Mouse (Mus musculus) heart, postnatal 25 days (tissue): Measurements from ENCODE around the gene Col11a1. TPM values are rescaled to one million over a fixed set of nuclear protein-coding genes. Genes with fewer than 3 reads are reported as not detected.
A peak's percentile ranks its signal among the peaks of the same experiment; 100 is the strongest.

Source experiments
- DNase-seq: peaks from one replicate; pipeline ENCODE4 v3.0.0; 2022; ENCODE audit warnings: low spot score
- intact Hi-C: fragments of 180-260 bp; cut with DNase I; formaldehyde crosslinking; loops from one replicate; pipeline ENCODE4 v1.15.1; 2025
- total RNA-seq, 2 experiments: library from RNA; stranded (reverse); gene quantifications; 2 replicates each; pipeline ENCODE4 v1.2.3; 2021

Gene Col11a1
- under 1 TPM; 0.17 to 0.23 TPM for total RNA-seq

DNA sequence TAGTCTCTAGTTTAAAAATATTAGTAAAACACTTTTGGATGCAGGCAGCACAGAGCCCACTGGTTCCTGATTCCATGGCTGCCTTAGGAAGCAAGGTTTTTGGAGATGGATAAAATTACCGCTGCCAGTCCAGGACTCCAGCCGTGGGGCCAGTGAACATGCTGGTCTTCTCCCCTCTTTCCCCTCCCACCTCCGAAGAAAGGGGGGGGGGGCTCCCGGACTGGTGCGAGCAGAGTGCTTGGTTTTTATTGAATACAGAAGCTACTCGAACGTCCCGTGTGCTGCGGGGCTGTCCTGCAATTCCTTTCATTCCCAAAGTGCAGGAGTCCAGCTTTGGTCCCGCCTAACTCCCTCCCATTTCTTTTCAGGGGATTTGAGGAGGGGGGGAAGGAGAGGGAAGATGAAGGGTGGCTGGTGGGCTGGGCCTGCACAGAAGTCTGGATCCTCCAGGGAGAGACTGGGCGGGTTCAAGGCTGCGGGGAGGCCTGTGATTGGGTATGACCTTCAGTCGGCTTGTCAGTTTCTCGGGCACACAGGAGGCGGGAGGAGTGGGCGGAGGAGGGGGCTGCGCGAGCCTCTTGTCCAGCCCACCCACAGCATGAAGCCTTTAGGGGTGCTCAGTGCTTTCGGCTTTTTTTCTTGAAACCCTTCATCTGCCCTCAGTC lies at the start of gene Col11a1:
Gene Col11a1 (plus strand): TSS at position 570 of the 665 bp plus-strand sequence.
- intact Hi-C loops = loop anchor here (5.0 kb wide), 1 partner anchor 333 kb away; no protein-coding TSS in a partner anchor
- DNase-seq = peak; percentile 8

DNA sequence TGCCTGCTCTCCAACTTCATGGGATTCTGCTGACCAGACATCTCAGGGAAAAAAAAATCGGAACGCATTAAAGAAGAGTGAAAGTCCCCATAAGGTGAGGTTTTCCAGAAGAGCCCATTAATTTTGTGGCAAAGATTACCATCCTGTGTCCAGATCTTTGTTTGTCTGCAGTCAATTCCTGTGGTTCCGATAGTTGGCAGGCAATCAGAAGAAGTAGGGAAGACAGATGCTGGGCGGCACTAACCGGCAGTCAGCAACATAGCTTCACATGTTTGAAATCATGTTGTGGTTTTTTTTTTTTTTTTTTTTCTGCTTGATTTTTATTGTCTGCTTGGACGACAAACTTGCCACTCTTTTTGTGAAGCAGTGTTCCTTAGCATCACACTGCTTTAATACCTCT lies 39.4 kb upstream of the Col11a1 start:
- intact Hi-C loops = no loop called here
- DNase-seq = no peak

DNA sequence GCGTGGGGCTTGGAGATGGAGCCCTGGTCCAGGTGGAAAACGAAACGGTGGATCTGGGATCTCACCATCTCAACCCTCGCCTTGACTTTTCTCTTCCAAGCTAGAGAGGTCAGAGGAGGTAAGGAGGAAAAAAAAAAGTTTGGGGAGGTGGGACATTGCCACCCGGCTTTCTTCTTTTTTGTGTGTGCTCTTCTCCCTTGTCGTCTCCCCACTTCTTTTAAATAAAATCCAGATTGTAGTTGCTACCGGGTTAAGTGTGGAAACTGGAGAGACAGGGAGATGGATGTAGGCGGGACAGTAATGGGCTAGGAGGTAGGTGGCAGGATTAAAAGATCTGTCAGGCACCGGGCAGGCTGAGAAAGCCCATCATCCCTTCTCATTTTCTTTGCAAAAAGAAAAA lies 546 bp downstream of the Col11a1 start:
- DNase-seq = no peak
- intact Hi-C loops = loop anchor here (5.0 kb wide), 1 partner anchor 334 kb away; no protein-coding TSS in a partner anchor

DNA sequence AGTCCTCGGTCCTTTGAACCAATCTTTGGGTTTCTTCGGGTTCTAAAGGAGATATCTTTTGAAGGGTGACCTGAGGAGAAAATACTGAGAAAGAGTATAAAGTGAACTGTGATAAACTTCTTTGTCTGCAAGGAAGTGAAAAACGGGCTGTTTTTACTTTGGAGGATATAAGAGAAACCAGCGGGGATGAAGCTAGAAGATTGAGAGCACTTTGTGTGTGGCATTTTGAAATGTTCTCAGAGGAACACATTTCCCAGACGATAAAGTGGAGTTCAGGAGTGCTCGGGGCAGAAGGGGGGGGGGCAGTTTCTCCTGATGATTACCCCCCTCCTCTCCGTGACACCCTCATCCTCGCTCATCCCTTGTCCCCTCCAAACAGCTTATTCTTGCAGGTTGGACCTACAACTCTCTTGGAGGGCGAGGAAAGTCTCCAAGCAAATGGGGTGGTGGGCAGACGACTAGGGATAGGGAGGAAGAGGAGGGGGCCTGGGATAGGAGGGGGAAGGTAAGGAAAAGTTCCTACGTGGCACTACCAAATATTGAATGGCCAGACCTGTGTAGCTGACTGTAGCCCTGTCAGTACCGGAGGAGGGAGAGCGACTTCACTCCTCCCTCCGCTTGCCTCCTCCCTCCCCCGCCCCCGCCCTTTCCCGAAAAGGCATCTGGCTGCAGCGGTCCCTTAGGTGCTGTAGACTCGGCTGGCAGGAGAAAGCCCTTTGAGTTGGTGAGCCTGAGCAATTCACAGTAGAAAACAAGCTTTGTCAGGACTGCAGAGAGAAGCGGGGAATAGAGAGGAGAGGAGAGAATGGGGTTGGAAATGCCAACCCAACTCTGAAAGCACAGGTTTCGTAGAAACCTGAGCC lies 1.2 kb downstream of the Col11a1 start:
- DNase-seq = no peak
- intact Hi-C loops = loop anchor here (2.0 to 5.0 kb wide), 2 partner anchors 334 to 379 kb away; no protein-coding TSS in a partner anchor

DNA sequence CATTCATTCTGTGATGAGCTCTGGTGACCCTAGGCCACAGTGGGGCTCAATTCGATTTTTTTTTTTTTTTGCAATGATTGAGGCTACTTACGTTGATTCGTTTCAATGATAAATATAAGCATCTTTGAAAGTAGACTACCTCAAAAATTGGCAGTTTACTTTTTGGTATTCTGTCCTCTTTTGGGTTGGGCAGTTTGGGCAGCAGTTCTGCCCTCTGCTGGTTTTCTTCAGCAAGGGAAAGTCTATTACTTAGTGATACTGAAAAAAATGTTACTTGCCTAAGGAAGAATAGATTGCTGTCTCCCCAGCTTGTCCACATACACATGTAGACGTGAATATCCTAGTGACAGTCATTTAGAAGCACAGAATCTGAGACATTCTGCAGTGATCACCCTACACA lies 2.0 kb downstream of the Col11a1 start:
- DNase-seq = no peak
- intact Hi-C loops = loop anchor here (2.0 to 5.0 kb wide), 2 partner anchors 335 to 380 kb away; no protein-coding TSS in a partner anchor

DNA sequence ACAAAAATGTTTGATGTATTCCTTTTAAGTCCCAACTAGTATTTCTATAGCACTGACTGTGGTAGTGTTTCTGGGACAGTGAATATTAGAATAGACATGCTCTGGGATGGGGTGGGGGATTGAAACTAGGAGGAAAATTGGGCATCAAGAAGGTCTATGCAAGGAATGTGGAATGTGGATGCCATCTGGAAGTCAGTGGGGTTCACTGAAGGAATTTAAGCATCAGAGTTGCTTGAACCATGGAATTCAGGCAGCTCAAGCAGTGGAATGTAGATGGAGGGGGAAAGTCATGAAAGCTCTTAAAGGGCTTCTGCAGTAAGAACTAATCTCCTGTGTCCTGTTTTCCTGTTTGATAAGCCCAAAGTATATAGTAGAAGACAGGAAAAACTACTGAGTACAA lies 22.1 kb downstream of the Col11a1 start:
- intact Hi-C loops = no loop called here
- no peak for DNase-seq

DNA sequence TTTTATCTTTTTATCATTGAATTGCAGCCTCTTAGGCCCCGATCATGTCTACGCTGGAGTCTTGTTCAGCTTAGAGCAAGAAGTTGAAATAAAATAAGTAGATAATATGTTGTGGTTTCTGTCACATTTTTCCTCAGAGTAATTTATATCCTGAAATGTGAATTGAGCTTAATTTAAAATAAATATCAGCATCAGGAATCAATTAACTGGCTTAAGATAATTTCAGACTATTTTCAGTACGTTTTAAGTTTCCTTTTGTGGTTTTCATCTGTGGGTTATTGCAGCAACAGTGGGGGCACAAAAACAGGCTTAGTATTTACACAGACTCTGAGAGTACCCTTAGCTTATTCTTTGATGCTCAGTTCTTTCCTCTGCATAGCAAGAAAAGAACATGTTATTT lies 23.2 kb downstream of the Col11a1 start:
- DNase-seq = no peak
- intact Hi-C loops = no loop called here

DNA sequence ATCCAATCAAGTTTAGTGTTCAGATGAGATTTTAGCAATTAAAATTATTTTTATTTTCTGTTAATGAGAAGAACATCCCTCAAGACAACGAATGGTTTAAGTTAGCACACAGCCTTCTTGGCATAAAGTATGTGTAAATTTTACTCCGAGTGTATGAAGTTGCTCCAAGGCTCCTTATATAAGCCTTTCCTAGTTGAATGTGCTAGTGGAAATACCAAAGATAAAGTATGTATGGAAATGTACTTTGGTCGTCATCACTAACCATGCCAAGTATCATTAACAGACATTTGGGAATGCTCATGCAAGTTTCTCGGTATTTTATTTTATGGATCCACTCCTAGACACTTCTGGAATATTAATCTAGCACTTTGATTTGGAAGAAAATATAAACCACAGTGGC lies 34.8 kb downstream of the Col11a1 start:
- DNase-seq = no peak
- intact Hi-C loops = no loop called here

DNA sequence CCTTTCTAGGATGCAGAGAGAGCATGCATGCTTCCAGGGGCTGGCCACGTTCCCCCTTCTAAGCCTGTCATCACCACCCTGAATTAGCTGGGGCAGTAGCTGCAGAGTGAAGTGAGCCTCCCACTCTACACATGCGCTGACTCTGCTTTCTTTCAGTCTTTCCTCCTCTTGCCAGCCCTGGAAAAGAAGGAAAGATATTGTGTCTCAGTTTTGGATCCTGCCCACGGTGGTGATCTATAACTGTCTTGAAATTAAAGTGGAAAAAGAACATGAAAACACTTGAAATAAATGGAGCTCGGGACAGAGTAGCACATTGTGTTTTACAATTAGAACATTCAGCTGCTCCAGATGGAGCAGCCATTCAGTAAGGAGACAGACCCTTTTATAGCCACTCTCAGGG lies 35.2 kb downstream of the Col11a1 start:
- intact Hi-C loops = no loop called here
- no peak for DNase-seq

DNA sequence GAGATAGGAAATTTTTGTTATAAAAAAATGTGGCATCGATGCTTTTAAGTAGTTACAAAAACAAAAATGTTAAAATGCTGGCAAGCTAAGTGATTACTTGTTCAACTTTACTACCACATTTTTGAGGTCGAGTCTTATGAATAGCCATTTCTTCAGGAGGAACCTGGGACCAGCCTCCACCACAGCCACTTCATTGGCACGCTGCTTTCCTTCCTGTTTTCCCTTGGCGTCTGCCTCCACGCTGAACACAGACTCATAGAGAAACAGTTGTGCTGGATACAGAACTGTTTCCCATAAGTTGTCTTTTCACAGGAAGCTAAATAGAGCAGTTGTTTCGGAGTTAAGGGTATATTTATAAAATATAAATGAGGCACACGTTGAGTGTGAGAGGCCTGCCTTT lies 69.0 kb downstream of the Col11a1 start:
- intact Hi-C loops = no loop called here
- no peak for DNase-seq

DNA sequence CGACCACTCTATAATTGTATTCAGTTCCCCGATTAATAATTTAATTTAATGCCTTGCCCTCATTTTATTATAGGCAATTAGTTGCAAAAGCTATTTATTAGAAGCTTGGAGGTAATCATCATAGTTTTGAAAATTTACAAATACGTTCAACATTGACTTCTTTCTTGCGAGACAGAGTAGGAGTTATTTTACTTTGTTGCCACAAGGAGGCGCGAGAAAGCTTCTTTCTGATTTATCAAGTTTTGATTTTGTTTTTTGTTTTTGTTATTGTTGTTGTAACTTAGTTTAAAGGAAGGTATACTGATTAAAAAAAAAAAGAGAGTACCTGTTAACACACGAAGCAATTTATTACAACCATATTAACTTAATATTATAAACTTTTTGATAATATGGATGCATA lies 76.8 kb downstream of the Col11a1 start:
- DNase-seq = no peak
- intact Hi-C loops = no loop called here

DNA sequence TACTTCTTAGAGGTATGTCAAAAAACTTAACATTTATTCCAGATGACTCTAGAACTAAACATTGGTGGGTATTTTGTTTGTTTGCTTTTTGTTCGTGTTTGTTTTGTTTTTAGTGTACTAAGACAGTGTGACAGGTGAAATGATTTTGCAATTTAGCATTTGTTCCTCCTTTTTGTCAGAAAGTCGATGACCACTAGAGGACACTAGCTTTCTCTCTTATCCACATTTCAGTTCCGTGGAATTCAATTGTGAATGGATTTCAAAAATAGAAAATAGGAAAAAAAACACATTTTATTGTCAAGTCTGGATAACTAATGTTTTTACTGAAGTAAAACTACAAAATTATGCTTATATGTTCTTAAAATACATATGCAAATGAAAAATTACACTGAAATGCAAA lies 116.8 kb downstream of the Col11a1 start:
- no peak for DNase-seq
- intact Hi-C loops = no loop called here

DNA sequence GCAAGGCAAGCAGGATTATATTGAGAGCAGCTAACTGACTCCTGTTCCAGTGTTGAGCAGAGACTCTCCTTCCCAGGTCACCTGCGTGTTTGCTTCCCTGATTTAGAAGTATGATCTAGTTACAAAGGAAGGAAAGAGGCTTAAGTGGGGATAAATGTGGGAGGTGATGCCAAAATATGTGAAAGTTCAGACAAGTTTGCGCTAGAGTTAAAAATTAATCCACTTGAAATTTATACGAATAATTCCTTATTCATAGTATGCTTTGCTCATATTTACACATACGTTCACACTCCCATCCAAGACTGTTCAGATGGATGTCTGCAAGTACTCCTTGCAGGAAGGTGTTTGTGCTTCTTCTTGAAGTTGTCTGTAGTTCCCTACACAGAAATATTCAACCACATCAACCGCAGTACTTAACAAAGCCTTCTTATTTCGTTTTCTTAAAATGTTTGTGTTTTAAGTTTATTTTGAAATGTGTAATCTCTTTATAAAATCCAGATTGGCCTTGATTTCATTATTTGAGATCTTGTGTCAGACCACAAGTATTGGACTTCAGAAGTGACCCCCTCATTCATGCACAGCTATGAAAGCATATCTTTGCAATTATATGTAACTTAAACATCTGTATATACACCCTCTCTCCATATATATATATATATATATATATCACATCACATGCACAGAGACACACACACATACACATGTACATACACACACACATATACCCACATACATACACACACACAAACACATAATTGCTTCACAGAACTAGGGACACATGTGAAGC lies 167.8 kb downstream of the Col11a1 start:
- DNase-seq = no peak
- intact Hi-C loops = no loop called here

DNA sequence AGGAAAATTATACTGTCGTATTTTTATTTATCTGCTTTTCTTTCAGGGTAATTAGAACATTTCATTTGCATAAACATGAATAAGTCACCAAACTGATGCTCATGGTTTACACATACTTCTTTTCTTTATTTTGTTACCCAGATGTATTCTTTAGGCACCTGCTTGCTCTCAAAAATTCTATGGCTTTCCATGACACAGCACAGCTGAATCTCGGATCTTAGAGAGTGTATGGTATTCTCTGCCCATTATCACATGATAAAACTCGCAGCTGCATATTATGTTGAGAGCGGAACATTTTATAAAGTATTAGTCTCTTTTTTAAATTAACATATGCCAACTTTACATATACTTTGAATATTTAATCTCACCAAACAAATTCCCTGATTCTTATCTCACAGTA lies 181.9 kb downstream of the Col11a1 start:
- intact Hi-C loops = no loop called here
- no peak for DNase-seq

DNA sequence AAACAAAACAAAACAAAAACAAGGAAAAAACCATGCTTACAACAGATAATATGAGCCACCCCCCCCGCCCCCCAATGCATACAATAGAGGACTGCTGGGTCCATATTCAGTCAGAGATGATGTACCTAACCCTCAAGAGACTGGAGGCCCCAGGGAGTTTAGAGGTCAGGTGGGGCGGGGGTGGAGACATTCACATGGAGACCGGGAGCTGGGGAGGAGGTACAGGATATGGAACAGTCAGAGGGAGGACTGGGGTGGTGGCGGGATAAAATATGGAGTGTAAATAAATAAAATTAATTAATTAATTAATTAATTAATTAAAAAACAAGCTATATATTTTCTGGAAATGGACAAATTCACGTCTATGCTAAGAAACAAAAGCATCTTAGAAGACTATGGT lies 185.8 kb downstream of the Col11a1 start:
- intact Hi-C loops = no loop called here
- DNase-seq = no peak

DNA sequence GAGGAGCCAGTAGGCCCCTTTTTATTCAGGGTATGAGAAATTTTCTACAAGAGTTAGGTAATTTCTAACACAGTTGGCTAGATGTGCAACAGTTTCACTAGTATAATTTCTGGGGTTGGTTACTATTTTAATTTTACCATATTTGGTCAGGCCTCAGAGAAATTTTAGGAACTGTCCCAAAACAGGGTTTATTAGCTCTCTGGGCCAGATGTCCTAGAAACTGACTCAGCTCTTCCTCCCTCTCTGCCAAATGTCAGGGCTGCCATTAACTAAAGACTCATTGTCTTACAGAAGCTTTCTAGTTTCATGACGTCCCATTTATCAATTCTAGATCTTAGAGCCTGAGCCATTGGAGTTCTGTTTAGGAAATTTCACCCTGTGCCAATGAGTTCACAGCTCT lies 199.2 kb downstream of the Col11a1 start:
- DNase-seq = no peak
- intact Hi-C loops = no loop called here
